Mouse (Mus musculus): ENCODE results near the gene Rpl18a.

Gene Rpl18a

GRCm38 (mm10) chr8:70897021-70897680 is at the start of gene Rpl18a:
TSS of gene Rpl18a (minus strand) at chr8:70897412.
- DNase-seq: peak; percentile 90 to 95

- no peak for DNase-seq
Observed at GRCm38 (mm10) chr8:70943187-70943586, 46.0 kb upstream of the Rpl18a start.

- DNase-seq: no peak
Observed at GRCm38 (mm10) chr8:70941478-70941877, 44.3 kb upstream of the Rpl18a start.

DNA sequence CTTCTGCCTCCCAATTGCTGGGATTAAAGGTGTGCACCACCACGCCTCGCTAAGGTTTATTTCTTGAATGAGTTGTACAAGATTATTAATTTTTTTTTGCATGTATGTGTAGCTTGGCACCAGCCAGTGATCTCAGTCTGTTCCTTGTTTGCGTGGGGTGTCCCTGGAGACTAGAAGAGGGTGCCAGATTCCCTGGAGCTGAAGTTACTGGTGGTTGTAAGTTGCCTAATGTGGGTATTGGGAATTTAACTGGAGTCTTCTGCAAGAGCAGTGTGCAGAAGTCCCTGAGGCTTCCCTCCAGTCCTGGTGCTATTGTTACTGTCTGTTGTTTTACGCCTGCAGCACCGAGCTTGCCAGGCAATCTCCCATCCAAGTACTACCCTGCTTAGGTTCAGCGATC is 40.0 kb upstream of the Rpl18a start:
- no peak for DNase-seq

- no peak for DNase-seq
Observed at GRCm38 (mm10) chr8:70934786-70935185, 37.6 kb upstream of the Rpl18a start.

DNA sequence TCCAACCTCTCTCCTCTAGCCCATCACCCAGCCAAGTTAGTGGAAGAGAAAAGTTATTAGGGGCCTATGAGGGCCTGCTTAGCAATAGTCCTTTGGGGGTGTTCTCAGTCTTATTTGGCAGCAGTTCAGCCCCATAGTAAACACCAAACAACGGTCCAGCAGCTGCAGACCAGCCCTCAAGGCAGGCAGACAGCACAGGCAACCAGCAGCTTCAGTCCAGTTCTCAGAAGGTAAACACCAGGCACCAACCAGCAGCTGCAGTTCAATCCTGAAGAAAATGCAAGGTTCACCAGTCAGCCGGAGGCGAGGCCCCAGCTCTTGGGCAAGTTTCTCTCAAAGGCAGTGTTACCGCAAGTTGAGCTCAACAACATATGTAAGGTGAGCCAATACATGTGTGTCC is 35.8 kb upstream of the Rpl18a start:
- no peak for DNase-seq

- no peak for DNase-seq
Observed at GRCm38 (mm10) chr8:70931731-70932130, 34.5 kb upstream of the Rpl18a start.

- DNase-seq: no peak
Observed at GRCm38 (mm10) chr8:70928778-70929322, 31.6 kb upstream of the Rpl18a start.

DNA sequence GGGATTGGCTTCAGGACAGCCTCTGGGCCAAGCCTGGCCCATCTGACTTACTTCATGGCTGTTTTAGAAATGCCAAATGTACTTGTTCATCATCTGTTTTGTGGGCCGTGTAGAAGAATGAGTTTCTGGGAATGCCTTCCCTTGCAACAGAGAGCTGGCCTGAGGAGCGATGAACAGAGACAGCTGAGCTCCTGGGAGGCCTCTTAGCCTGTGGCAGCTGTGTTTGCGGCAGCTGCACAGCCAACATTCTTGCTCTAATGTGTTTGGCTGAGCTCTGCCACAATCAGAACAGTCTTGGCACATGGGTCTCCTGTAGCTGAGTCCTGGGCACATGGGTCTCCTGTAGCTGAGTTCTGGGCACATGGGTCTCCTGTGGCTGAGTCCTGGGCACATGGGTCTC is 30.9 kb upstream of the Rpl18a start:
- DNase-seq: no peak

GRCm38 (mm10) chr8:70926396-70926795 is 29.2 kb upstream of the Rpl18a start:
- no peak for DNase-seq

DNA sequence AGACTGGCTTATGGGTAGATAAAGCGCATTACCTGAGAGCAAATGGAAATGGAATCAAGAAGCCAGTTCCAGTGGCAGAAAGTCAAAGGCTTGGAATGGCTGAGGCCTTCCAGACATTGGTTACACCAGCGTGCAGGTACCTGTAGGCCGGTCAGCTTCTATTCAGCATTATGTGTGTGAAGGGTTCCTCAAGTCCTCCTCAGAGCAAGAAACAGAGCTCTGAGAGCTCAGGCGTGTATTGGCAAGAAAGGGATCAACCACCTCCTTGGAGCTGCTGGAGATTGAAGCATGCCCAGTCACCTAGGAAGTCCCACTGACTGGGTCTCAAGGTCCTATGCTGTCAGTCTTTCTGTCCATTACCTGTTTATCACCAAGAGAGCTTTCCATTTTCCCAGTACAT is 28.5 kb upstream of the Rpl18a start:
- no peak for DNase-seq

DNA sequence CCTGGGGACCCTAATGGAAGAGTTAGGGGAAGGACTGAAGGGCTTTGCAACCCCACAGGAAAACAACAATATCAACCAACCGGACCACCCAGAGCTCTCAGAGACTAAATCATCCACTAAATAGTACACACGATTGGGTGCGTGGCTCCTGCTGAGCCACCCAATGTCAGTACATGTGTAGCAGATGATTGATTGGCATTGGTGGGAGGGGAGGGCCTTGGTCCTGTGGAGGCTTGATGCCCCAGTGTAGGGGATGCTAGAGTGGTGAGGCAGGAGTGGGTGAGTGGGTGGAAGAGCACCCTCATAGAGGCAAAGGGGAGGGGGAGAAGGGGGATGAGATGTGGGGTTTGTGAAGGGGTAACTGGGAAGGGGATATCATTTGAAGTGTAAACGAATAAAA is 26.9 kb upstream of the Rpl18a start:
- no peak for DNase-seq

DNA sequence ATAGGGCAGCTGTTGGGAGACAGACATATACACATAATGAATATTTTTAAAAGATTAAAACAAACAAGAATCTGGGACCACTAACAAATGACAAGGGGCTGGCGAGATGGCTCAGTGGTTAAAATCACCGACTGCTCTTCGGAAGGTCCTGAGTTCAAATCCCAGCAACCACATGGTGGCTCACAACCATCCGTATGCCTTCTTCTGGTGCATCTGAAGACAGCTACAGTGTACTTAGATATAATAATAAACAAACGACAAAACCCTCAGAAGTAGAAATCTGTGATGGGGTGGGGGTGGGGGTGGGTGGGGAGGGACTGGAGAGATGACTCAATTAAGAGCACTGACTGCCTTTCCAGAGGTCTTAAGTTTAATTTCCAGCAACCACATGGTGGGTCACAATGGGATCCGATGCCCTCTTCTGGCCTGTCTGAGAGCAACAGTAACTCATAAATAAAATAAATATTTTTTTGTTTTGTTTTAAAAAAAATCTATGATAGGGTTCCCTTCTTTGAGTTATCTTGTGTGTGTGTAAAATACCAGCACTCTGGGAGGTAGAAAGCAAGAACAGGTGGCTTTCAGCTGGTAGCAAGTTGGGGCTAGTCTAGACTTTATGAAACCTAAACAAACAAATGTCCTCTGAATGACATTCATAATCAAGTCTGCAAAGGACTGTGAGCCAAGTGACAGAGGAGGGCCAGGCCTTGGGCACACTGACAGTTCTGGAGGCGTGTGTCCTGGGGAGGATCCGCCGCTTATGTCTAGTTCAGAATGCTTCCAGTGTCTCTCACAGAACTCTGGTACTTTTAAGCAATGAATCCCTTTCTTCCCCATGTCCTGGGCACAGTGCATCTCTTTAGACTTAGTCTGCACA is 23.1 kb upstream of the Rpl18a start:
- no peak for DNase-seq

DNA sequence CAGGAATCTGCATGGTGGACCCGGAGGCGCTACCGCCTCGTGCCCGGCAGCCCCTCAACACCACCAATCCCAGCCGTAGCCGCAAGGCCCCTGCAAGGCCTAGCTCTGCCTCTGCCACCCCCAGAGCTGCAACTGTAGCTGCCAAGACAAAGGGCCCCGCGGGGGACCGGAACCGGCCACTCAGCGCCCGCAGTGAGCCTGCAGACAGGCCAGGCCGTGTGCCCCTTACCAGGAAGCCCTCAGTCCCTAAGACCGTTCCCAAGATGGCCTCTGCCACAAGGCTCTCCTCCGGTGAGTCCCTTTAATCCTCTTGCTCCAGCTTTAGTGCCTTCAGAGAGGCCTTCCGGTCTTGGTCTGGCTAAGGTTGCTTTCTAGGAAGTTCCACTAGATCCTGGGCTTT is 17.5 kb upstream of the Rpl18a start:
- no peak for DNase-seq

DNA sequence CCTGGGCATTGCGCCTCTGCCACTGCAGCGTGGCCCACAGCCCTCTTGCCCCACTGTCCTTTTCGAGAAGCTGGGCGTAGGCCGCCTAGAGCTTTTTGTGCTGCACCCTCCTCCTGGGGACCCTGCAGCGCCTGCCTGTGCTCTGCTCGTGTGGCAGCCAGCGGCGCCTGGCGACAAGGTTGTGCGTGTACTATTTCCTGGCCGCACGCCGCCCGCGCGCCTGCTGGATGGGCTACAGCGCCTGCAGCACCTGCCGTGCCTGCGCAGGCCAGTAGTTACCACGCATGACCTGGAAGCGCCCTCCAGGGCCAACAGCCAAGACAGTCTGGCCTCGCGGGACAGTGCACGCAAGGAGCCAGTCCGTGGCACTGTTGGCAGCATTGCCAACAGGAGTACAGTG is 16.3 kb upstream of the Rpl18a start:
- DNase-seq: no peak

DNA sequence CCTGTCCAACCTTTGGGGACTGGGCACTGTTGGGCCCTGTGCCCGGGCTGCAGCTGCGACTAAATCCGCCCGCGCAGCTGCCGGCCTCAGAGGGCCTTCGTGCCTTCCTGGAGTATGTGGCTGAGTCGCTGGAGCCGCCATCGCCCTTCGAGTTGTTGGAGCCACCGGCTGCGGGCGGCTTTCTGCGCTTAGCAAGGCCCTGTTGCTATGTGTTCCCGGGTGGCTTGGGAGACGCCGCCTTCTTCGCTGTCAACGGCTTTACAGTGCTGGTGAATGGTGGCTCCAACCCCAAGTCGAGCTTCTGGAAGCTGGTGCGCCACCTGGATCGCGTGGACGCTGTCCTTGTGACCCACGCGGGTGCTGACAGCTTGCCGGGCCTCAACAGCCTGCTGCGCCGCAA is 15.7 kb upstream of the Rpl18a start:
- no peak for DNase-seq

DNA sequence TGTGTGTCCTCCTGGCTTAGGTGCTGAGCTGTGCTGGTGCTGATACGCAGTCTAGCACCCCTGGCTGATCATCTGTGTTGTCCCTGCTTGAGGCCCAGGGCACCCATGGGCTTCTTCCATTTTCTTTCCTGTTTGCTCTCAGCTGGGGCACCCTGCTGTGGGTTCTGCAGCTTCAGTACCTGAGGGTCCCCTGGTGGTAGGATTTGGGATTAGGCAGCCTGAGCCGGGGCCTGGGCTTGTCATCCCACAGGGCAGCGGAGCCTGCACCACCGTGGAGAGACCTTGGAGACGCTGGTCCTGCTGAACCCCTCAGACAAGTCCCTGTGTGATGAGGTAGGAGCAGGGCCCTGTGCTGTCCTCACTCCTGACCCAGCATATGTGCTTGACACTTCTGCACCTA is 14.4 kb upstream of the Rpl18a start:
- DNase-seq: no peak

- no peak for DNase-seq
Observed at GRCm38 (mm10) chr8:70907518-70907917, 10.3 kb upstream of the Rpl18a start.

DNA sequence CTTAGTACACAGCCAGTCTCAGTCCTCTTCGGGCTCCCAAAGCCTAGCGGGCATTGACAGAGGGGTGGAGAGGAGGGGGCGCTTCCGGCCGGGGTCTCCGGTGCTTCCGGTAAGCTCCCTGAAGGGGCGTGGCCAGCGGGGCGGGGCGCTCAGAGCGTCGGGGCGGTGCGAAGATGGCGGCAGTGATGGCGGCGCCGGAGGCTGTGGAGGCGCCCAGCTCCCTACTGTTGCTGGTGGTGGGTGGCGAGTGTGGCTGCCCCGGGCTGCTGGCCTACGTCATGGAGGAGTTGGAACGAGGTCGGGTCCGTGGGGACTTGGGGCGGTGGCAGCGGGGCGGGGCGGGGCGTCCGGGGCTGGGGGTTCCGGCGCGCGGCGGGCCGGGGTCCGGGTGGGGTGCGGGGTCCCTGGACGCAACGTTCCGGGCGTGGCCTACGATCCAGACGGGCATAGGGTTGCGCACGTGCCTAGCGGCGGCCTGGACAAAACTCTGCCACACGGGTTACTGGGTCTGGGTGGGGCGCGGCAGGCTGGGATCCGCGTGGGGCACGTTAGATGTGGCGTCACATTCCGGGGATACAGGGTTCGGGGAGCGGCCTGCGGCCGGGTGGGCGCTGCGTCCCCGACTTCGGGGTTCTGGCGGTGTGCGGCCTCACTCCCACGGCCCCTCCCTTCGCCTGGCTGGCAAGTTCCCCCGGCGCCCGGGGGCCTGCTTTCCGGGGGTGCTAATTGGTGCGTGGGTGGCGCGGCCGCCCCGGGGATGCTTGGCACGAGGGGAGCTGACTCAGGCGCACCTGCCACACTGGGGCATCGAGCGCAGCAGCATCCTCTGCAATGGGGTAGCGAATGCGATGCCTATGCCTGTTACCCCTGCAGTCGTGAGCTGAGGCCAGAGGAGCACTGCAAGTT is 8.9 kb upstream of the Rpl18a start, which contains the start of gene Map1s:
Gene Map1s, plus strand, starts transcription at position 102 of the 906 bp plus-strand sequence.
- DNase-seq: peak; percentile 90 to 91

GRCm38 (mm10) chr8:70905463-70905830 is 8.2 kb upstream of the Rpl18a start:
- DNase-seq: no peak

- no peak for DNase-seq
Observed at GRCm38 (mm10) chr8:70904532-70904931, 7.3 kb upstream of the Rpl18a start.

DNA sequence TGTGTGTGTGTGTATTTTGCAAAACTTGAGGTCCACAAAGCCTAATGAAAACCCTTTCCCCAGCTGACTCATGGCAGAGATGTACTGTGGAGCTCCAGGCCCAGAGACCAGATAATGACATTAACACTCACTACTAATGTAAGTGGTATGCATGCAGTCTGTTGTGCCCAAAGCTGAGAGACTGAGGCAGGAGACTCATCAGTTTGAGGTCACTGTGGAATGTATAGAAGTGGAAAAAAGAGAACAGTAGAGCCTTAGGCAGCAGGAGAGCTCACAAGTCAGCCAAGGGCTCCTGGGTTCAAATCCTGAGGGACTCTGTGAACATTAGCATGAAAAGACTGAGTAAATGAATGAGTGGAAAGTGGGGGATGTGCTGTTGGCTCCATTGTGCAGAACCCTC is 6.4 kb upstream of the Rpl18a start:
- DNase-seq: no peak

DNA sequence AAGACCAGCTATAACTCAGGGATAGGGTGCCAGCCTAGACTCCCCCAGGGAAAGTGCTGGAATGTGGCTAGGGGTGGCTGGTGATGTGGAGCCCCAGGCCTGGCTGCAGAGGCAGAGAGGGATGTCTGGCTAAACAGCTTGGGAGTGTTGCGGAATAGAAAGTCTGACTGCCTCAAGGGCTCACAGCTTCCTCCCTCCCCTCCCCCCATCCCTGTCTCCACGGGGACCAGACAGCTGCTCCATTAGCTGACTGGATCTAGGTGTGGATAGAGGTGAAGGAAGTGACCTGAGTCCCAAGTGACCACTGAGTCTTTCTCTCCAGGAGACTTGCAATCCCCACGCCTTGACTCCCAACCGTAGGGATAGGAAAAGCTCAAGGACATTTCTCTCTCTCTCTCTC is 5.9 kb upstream of the Rpl18a start:
- no peak for DNase-seq
